Mouse (Mus musculus) testis, adult 2 months (tissue): ENCODE data around the gene Plekhj1. TPM values are rescaled to one million over a fixed set of nuclear protein-coding genes. Genes with fewer than 3 reads are reported as not detected.

Source experiments
- H3K27ac ChIP-seq: fragments of 200-500 bp; 2 replicates; pipeline ENCODE4 v1.5.1; 2012; ENCODE audit warnings: low read depth, low read length; ENCODE audit not compliant: control insufficient read depth, insufficient read depth
- H3K27me3 ChIP-seq: fragments of 200-500 bp; 2 replicates; pipeline ENCODE4 v1.6.1; 2012; ENCODE audit warnings: mild to moderate bottlenecking, low read length, moderate library complexity; ENCODE audit not compliant: control insufficient read depth, insufficient read depth
- H3K36me3 ChIP-seq: fragments of 200-500 bp; 2 replicates; pipeline ENCODE4 v1.6.1; 2012; ENCODE audit warnings: mild to moderate bottlenecking, low read length; ENCODE audit not compliant: control insufficient read depth, insufficient read depth
- H3K4me1 ChIP-seq: fragments of 200-500 bp; 2 replicates; pipeline ENCODE4 v1.6.1; 2012; ENCODE audit warnings: low read length; ENCODE audit not compliant: control insufficient read depth, insufficient read depth
- H3K4me3 ChIP-seq: fragments of 200-500 bp; 2 replicates; pipeline ENCODE4 v1.5.1; 2012; ENCODE audit warnings: low read depth, mild to moderate bottlenecking, low read length, moderate library complexity, mixed read lengths; ENCODE audit not compliant: control insufficient read depth
- CTCF ChIP-seq: fragments of 200-500 bp; IDR thresholded peaks from 2 replicates; pipeline ENCODE4 v1.5.1; 2012; ENCODE audit warnings: low read depth, mild to moderate bottlenecking, inconsistent platforms, low read length, moderate library complexity; ENCODE audit not compliant: control insufficient read depth, insufficient read depth, insufficient replicate concordance
- POLR2A ChIP-seq: fragments of 200-500 bp; IDR thresholded peaks from 2 replicates; pipeline ENCODE4 v1.6.1; 2012; ENCODE audit warnings: low read depth, mild to moderate bottlenecking, inconsistent platforms, low read length, moderate library complexity; ENCODE audit not compliant: control insufficient read depth
- polyA plus RNA-seq: library from polyadenylated mRNA; depleted of rRNA; stranded (reverse); fragments of >200 nt; gene quantifications from 2 replicates; pipeline ENCODE4 v1.2.3, GENCODE M21; 2012

Gene Plekhj1
- polyA plus RNA-seq, 1 experiment = 41.4 TPM

DNA sequence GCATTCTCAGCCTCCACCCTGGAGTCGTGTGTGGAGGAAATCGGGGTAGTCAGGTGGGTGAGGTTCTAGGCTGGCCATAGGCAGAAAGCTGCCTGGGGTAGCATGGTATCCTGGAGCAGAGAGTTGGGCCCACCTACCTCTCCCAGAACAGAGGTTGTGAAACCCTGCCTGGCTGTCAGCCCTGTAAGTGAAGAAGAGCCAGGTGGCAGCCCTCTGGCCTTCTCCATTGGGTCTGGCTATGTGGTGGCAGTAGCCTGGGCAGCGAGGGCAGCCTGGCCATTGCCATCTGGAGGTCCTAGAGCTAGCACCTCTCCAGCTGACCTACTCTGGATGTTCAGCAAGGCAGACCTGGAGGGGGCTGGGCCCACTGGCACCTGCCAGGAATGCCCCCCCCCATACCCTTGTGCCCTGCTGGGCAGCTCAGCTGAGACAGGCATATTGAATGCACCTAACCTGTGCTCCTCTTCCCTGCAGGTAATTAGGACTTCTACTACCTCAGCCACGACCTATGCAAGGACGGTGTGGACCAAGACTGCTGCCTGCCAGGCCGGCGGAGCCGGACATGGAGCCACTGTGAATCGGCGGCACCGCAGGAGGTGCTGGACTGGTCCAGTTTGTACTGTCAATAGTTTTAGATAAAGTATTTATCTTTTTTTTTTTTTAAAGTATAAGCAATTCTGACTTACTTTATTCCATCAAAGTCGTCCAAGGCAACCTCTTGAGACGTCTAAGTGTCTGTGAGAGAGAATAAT is 5.2 kb downstream of the Plekhj1 start:
- Histone ChIP-seq H3K27me3 (no peaks in the 10 kb centered on the region), H3K27ac (no peak overlapping the region), H3K36me3 (no peaks in the 10 kb centered on the region; the same call in 1 of the 2 replicates), H3K4me3 (no peak overlapping the region), H3K4me1 (peaks cover 3% of the 10 kb centered on the region)
- TF ChIP-seq CTCF (no peak), POLR2A (no peak)

DNA sequence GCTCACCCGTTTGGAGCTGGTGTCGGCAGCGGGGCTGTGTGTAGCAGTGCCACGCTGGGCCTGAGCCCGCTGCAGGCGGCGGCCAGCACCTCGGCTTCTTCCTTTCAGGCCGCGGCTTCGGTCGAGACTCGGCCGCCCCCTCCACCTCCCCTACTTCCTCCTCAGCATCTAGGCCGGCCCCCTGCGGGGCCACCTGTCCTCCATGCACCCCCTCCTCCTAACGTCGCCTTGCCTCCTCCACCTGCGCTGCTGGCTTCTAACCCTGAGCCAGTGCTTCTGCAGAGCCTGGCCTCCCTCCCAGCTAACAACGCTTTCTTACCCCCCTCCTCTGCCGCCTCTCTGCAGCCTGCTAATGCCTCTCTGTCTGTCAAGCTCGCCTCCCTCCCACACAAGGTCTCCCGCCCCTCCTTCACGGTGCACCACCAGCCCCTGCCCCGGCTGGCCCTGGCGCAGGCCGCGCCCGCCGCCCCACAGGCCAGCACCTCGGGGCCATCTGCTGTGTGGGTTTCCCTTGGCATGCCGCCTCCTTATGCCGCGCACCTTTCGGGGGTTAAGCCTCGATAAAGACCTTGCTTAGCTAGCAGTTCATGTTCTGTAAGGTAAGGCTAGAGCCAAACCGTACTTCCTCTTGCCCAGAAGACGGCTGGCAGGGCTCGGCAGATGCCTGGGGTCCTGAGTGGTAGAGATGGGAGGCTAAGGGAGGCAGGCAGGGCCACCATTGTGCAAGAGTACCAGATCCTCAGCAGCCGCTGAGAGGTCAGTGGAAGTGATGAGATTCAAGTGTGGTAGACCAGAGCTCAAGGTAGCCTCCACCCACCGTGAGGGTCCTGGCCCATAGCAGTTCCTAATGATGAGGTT is 6.0 kb downstream of the Plekhj1 start:
- no peaks in the 10 kb centered on the region for H3K27me3 ChIP-seq
- no peak overlapping the region for H3K4me3 ChIP-seq
- no peak overlapping the region for H3K27ac ChIP-seq
- TF ChIP-seq CTCF = no peak
- no peak for TF ChIP-seq POLR2A
- H3K36me3 ChIP-seq = no peaks in the 10 kb centered on the region; the same call in 1 of the 2 replicates
- peaks cover 1% of the 10 kb centered on the region for H3K4me1 ChIP-seq

DNA sequence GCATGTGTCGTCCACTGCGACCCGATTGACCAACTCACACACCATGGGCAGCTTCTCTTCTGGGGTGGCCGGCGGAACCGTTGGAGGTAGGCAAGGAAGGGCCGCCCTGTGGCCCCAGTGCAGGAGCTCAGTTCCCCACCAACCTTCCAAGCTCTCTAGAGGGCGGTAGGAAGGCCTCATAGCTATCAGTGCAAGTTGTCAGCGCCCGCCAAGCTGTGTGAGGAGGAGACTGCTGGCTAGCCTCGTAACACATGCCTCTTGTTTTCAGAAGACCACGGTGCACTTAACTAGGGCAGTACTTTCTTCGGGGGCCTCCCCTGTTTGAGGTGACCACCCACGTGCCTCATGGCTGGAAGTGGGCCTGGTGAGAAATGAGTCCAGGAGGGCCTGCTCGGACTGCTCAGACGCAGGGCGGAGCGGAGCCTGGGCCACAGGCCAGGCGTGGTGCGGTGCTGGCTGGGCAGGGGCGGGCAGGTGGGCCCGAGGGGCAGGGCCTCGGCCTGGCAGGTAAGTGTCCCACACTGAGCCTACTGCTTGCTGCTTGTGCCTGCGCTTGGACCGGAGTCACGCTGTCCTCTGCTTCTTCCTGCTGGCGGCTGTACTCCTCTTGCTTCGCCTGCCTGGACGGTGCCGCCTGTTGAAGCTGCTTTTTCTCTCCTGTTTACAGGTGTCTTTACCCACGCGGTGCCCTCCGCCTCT is 6.8 kb downstream of the Plekhj1 start:
- H3K27ac ChIP-seq = no peak overlapping the region
- no peaks in the 10 kb centered on the region; the same call in 1 of the 2 replicates for H3K36me3 ChIP-seq
- no peaks in the 10 kb centered on the region for H3K27me3 ChIP-seq
- H3K4me1 ChIP-seq = no peaks in the 10 kb centered on the region; the same call in none of the 2 replicates
- H3K4me3 ChIP-seq = no peak overlapping the region
- TF ChIP-seq POLR2A (no peak), CTCF (no peak)

DNA sequence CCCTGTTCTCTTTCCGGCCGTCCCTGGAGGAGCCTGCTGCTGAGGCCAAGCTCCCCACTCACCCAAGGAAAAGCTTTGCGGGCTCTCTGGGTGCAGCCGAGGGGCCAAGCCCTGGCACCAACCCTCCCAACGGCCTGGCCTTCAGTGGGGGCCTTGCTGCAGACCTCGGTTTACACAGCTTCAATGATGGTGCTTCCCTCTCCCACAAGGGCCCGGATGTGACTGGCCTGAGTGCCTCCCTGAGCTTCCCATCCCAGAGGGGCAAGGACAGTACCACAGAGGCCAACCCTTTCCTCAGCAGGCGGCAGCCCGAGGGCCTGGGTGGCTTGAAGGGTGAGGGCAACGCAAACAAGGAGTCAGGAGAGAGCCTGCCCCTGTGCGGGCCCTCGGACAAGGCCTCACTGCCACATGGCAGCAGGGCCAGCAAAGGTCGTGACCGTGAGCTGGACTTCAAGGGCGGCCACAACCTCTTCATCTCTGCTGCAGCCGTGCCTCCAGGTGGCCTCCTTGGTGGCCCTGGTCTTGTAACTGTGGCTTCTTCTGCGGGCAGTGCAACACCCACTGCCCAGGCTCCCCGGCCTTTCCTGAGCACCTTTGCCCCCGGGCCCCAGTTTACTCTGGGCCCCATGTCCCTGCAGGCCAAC is 7.5 kb downstream of the Plekhj1 start:
- Histone ChIP-seq H3K4me3 (no peak overlapping the region), H3K27me3 (no peaks in the 10 kb centered on the region), H3K36me3 (no peaks in the 10 kb centered on the region; the same call in 1 of the 2 replicates), H3K4me1 (no peaks in the 10 kb centered on the region; the same call in none of the 2 replicates), H3K27ac (no peak overlapping the region)
- TF ChIP-seq POLR2A = no peak
- TF ChIP-seq CTCF = no peak; the same call in 1 of the 2 replicates

DNA sequence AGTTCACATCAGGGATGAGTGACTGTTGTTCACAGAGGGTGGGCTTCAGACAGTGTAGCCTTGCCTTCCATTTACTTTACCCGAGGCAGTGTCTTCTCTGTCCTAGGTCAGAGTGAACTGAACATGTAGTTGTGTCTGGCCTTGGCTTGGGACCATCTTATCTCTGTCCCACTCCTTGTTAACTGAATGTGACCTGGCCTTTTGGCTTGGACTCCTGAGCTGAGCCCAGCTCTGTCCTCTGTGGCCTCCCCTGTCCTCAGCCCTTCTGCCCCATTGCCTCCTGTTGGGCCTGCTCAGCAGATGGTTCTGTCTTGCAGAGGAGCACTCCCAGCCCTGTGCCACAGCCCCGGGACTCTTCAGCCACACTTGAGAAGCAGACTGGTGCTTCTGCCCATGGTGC is 10.9 kb downstream of the Plekhj1 start:
- no peak for TF ChIP-seq CTCF
- no peak for TF ChIP-seq POLR2A
- Histone ChIP-seq H3K4me1 (no peaks in the 10 kb centered on the region; the same call in none of the 2 replicates), H3K4me3 (no peak overlapping the region), H3K27ac (no peak overlapping the region), H3K27me3 (no peaks in the 10 kb centered on the region), H3K36me3 (no peaks in the 10 kb centered on the region; the same call in none of the 2 replicates)

DNA sequence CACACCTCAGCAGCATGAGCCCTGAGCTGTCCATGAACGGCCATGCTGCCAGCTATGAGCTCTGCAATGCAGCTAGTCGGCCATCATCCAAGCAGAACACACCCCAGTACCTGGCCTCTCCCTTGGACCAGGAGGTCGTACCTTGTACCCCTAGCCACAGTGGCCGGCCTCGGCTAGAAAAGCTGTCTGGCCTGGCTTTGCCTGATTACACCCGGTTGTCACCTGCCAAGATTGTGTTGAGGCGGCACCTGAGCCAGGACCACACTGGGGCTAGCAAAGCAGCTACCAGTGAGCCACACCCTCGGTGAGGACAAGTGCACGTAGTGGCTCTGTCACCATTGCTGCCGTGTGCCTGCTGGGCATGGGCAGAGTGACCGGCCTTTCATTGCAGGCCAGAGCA is 12.5 kb downstream of the Plekhj1 start:
- no peaks in the 10 kb centered on the region for H3K4me1 ChIP-seq
- TF ChIP-seq CTCF (no peak), POLR2A (no peak)
- H3K27me3 ChIP-seq = no peaks in the 10 kb centered on the region
- H3K27ac ChIP-seq = no peak overlapping the region
- H3K36me3 ChIP-seq = no peaks in the 10 kb centered on the region; the same call in none of the 2 replicates
- no peak overlapping the region for H3K4me3 ChIP-seq

DNA sequence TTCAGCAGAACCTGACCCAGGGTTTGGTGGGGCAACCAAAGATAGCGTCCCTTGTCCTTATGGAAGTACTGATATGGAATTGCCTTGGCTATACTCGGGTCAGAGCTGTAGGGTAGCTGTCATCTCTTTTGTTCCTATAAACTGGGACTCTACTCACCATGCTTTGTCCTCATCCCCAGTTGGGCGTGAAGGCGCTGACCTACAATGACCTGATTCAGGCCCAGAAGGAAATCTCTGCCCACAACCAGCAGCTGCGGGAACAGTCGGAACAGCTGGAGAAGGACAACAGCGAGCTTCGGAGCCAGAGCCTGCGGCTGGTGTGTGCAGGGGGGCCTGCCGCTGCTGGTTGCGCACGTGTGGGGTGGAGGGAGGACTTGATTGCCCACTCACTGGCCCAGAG is 13.6 kb downstream of the Plekhj1 start:
- Histone ChIP-seq H3K27me3 (no peaks in the 10 kb centered on the region), H3K4me1 (no peaks in the 10 kb centered on the region), H3K4me3 (no peak overlapping the region), H3K27ac (no peak overlapping the region), H3K36me3 (no peaks in the 10 kb centered on the region; the same call in none of the 2 replicates)
- no peak for TF ChIP-seq POLR2A
- no peak for TF ChIP-seq CTCF
